Mouse (Mus musculus) heart, adult 2 months (tissue): ENCODE measurements at regions not wholly inside any gene's neighbourhood (a gene's known extent, or its start where the extent isn't known, plus 50 kb on each side); places are given as distances from the start of the nearest gene placed in this dataset.
A peak's percentile ranks its signal among the peaks of the same experiment; 100 is the strongest.

Source experiments
- DNase-seq, 2 experiments: peaks; one replicate each; pipeline ENCODE4 v3.0.0; 2021
- H3K27ac ChIP-seq: fragments of 200-600 bp; 2 replicates; pipeline ENCODE4 v1.8.1; 2022
- H3K27me3 ChIP-seq: fragments of 200-500 bp; 2 replicates; pipeline ENCODE4 v1.6.1; 2012; ENCODE audit warnings: mild to moderate bottlenecking, low read length, inconsistent platforms, mixed read lengths; ENCODE audit not compliant: control insufficient read depth, insufficient read depth
- H3K36me3 ChIP-seq: fragments of 200-500 bp; 2 replicates; pipeline ENCODE4 v1.6.1; 2012; ENCODE audit warnings: low read length, inconsistent platforms; ENCODE audit not compliant: control insufficient read depth, insufficient read depth
- H3K4me1 ChIP-seq: fragments of 200-500 bp; 2 replicates; pipeline ENCODE4 v1.6.1; 2011; ENCODE audit warnings: low read length; ENCODE audit not compliant: control insufficient read depth, insufficient read depth
- H3K4me3 ChIP-seq: fragments of 200-600 bp; 2 replicates; pipeline ENCODE4 v1.8.1; 2022
- H3K79me2 ChIP-seq: fragments of 200-500 bp; replicated peaks from 2 replicates; pipeline ENCODE4 v1.6.1; 2012; ENCODE audit warnings: mild to moderate bottlenecking, inconsistent platforms, low read length, moderate library complexity, mixed read lengths; ENCODE audit not compliant: control insufficient read depth, insufficient read depth
- H3K9ac ChIP-seq: fragments of 200-500 bp; 2 replicates; pipeline ENCODE4 v1.6.1; 2012; ENCODE audit warnings: low read depth, mild to moderate bottlenecking, control low read depth, inconsistent platforms, low read length, mixed read lengths
- CTCF ChIP-seq: fragments of 200-600 bp; IDR thresholded peaks from 2 replicates; pipeline ENCODE4 v1.8.1; 2022; ENCODE audit warnings: antibody characterized with exemption, mild to moderate bottlenecking, moderate library complexity
- EP300 ChIP-seq: fragments of 200-500 bp; IDR thresholded peaks from 2 replicates; pipeline ENCODE4 v1.6.1; 2011; ENCODE audit warnings: low read depth, low read length, control low read depth; ENCODE audit not compliant: insufficient read depth
- POLR2A ChIP-seq: fragments of 200-500 bp; IDR thresholded peaks from 2 replicates; pipeline ENCODE4 v1.6.1; 2011; ENCODE audit warnings: mild to moderate bottlenecking, low read depth, low read length, control low read depth; ENCODE audit not compliant: insufficient read depth
- WGBS: fragments of 180-500 bp; shearing (Covaris S2); methylation state at CpG from one replicate; pipeline ENCODE4 v1.1.7; 2018; 5-methylcytosine and 5-hydroxymethylcytosine counted together
- intact Hi-C: fragments of 180-260 bp; cut with DNase I; formaldehyde crosslinking; loops from one replicate; pipeline ENCODE4 v1.15.1; 2025

- no peaks in the 10 kb centered on the region for H3K36me3 ChIP-seq
- no peak overlapping the region for H3K9ac ChIP-seq
- H3K27ac ChIP-seq, result no peak overlapping the region
- no peak overlapping the region for H3K4me3 ChIP-seq
- no peak for TF ChIP-seq POLR2A
- no peak for TF ChIP-seq EP300
- no peak for TF ChIP-seq CTCF
- DNase-seq, result no peak
- H3K79me2 ChIP-seq, result no peaks in the 10 kb centered on the region
- 0 out of 2 replicates have a peak, but pooled peaks cover 2% of the 10 kb centered on the region for H3K4me1 ChIP-seq
- intact Hi-C loops, result no loop called here
- H3K27me3 ChIP-seq, result no peaks in the 10 kb centered on the region
- 69% methylated on average over 12 of the region's 12 CpGs for WGBS
Observed at GRCm38 (mm10) chr14:76216446-76217177, 105.9 kb downstream of the Nufip1 start.

GRCm38 (mm10) chr14:76217178-76217500 lies 106.4 kb downstream of the Nufip1 start:
- no peaks in the 10 kb centered on the region for H3K27me3 ChIP-seq
- H3K27ac ChIP-seq, result no peak overlapping the region
- peak in 1 of 2 experiments; percentile 15 for DNase-seq
- no peak for TF ChIP-seq CTCF
- TF ChIP-seq EP300, result no peak
- TF ChIP-seq POLR2A, result no peak
- H3K4me1 ChIP-seq, result 0 out of 2 replicates have a peak, but pooled peaks cover 2% of the 10 kb centered on the region
- H3K4me3 ChIP-seq, result no peak overlapping the region
- H3K36me3 ChIP-seq, result no peaks in the 10 kb centered on the region
- no peak overlapping the region for H3K9ac ChIP-seq
- intact Hi-C loops, result no loop called here
- WGBS, result 80% methylated on average over 9 of the region's 9 CpGs
- no peaks in the 10 kb centered on the region for H3K79me2 ChIP-seq

- Histone ChIP-seq H3K9ac (no peak overlapping the region), H3K4me1 (no peaks in the 10 kb centered on the region), H3K4me3 (no peak overlapping the region), H3K79me2 (no peaks in the 10 kb centered on the region), H3K36me3 (no peaks in the 10 kb centered on the region), H3K27ac (no peak overlapping the region), H3K27me3 (no peaks in the 10 kb centered on the region)
- WGBS, result 94% methylated on average over 8 of the region's 8 CpGs
- intact Hi-C loops, result no loop called here
- DNase-seq, result no peak
- TF ChIP-seq CTCF (no peak), POLR2A (no peak), EP300 (no peak)
Observed at GRCm38 (mm10) chr14:76217571-76218256, 107.0 kb downstream of the Nufip1 start.

GRCm38 (mm10) chr14:76220952-76221351 lies 110.3 kb downstream of the Nufip1 start:
- Histone ChIP-seq H3K4me3 (no peak overlapping the region), H3K27me3 (no peaks in the 10 kb centered on the region), H3K27ac (no peak overlapping the region), H3K79me2 (no peaks in the 10 kb centered on the region), H3K36me3 (no peaks in the 10 kb centered on the region), H3K9ac (no peak overlapping the region), H3K4me1 (no peaks in the 10 kb centered on the region)
- TF ChIP-seq EP300, result no peak
- no peak for TF ChIP-seq POLR2A
- TF ChIP-seq CTCF, result no peak
- intact Hi-C loops, result no loop called here
- no peak for DNase-seq
- WGBS, result 87% methylated on average over 5 of the region's 5 CpGs

GRCm38 (mm10) chr14:76221617-76222319 lies 111.1 kb downstream of the Nufip1 start:
- no peak overlapping the region for H3K27ac ChIP-seq
- no peaks in the 10 kb centered on the region for H3K36me3 ChIP-seq
- WGBS, result 64% methylated on average over 10 of the region's 10 CpGs
- H3K4me1 ChIP-seq, result no peaks in the 10 kb centered on the region
- no peak overlapping the region for H3K9ac ChIP-seq
- TF ChIP-seq EP300 (no peak), POLR2A (no peak), CTCF (no peak)
- intact Hi-C loops, result no loop called here
- H3K4me3 ChIP-seq, result no peak overlapping the region
- DNase-seq, result no peak
- no peaks in the 10 kb centered on the region for H3K79me2 ChIP-seq
- no peaks in the 10 kb centered on the region for H3K27me3 ChIP-seq

- Histone ChIP-seq H3K4me1 (no peaks in the 10 kb centered on the region), H3K79me2 (no peaks in the 10 kb centered on the region), H3K27me3 (no peaks in the 10 kb centered on the region), H3K9ac (no peak overlapping the region), H3K27ac (no peak overlapping the region), H3K4me3 (no peak overlapping the region), H3K36me3 (no peaks in the 10 kb centered on the region)
- TF ChIP-seq POLR2A (no peak), EP300 (no peak), CTCF (no peak)
- WGBS, result 97% methylated on average over 1 of the region's 1 CpGs
- no peak for DNase-seq
- intact Hi-C loops, result no loop called here
Observed at GRCm38 (mm10) chr14:76222320-76222626, 111.6 kb downstream of the Nufip1 start.
